Mouse (Mus musculus): ENCODE data around the gene Fam120b. TPM values are rescaled to one million over a fixed set of nuclear protein-coding genes. Genes with fewer than 3 reads are reported as not detected.
"Not testable (repeated sequence)": the region's sequence is repeated elsewhere in the genome, so short reads cannot be mapped to it uniquely, and the experiment has no call there.

The Fam120b gene
- polyA plus RNA-seq, 1 experiment, result 11.5 TPM

- WGBS, result 80% methylated on average over 6 of the region's 6 CpGs
- no peak overlapping the region for H3K4me3 ChIP-seq (replicated peaks; ENCODE audit: extremely low read depth, low read depth, low read length)
- no peak for DNase-seq
Observed at GRCm38 (mm10) chr17:15429451-15429850, 33.4 kb downstream of the Fam120b start.

GRCm38 (mm10) chr17:15429937-15430336 is 33.9 kb downstream of the Fam120b start:
- TF ChIP-seq POLR2A (IDR thresholded peaks at IDR 0.05; ENCODE audit: borderline replicate concordance, extremely low read depth, low read depth, low read length) (no peak), CTCF (IDR thresholded peaks at IDR 0.05; ENCODE audit: insufficient read depth, low read length) (no peak)
- no peaks in the 10 kb centered on the region for H3K4me1 ChIP-seq (ENCODE audit: control insufficient read depth, insufficient read depth, low read length)
- H3K4me3 ChIP-seq (replicated peaks; ENCODE audit: extremely low read depth, low read depth, low read length), result no peak overlapping the region
- 44% methylated on average over 1 of the region's 1 CpGs for WGBS
- DNase-seq, result no peak

More at GRCm38 (mm10) chr17:15429451-15429850, 33.4 kb downstream of the Fam120b start:
- no peak for TF ChIP-seq CTCF (IDR thresholded peaks at IDR 0.05; ENCODE audit: insufficient read depth, low read length)
- no peak for TF ChIP-seq POLR2A (IDR thresholded peaks at IDR 0.05; ENCODE audit: borderline replicate concordance, extremely low read depth, low read depth, low read length)
- H3K4me1 ChIP-seq (ENCODE audit: control insufficient read depth, insufficient read depth, low read length), result no peaks in the 10 kb centered on the region

- TF ChIP-seq POLR2A (IDR thresholded peaks at IDR 0.05; ENCODE audit: borderline replicate concordance, extremely low read depth, low read depth, low read length), result no peak
- TF ChIP-seq CTCF (IDR thresholded peaks at IDR 0.05; ENCODE audit: insufficient read depth, low read length), result no peak
- Histone ChIP-seq H3K4me3 (replicated peaks; ENCODE audit: extremely low read depth, low read depth, low read length) (no peak overlapping the region), H3K4me1 (ENCODE audit: control insufficient read depth, insufficient read depth, low read length) (no peaks in the 10 kb centered on the region)
- 51% methylated on average over 5 of the region's 5 CpGs for WGBS
- DNase-seq, result no peak
Observed at GRCm38 (mm10) chr17:15431021-15431514, 35.1 kb downstream of the Fam120b start.

GRCm38 (mm10) chr17:15431551-15431950 is 35.5 kb downstream of the Fam120b start:
- DNase-seq, result no peak
- TF ChIP-seq CTCF (IDR thresholded peaks at IDR 0.05; ENCODE audit: insufficient read depth, low read length) (no peak), POLR2A (IDR thresholded peaks at IDR 0.05; ENCODE audit: borderline replicate concordance, extremely low read depth, low read depth, low read length) (no peak)
- Histone ChIP-seq H3K4me3 (replicated peaks; ENCODE audit: extremely low read depth, low read depth, low read length) (no peak overlapping the region), H3K4me1 (ENCODE audit: control insufficient read depth, insufficient read depth, low read length) (no peaks in the 10 kb centered on the region)
- 94% methylated on average over 4 of the region's 4 CpGs for WGBS

GRCm38 (mm10) chr17:15432036-15432435 is 36.0 kb downstream of the Fam120b start:
- H3K4me3 ChIP-seq (replicated peaks; ENCODE audit: extremely low read depth, low read depth, low read length), result no peak overlapping the region
- DNase-seq, result no peak
- no peak for TF ChIP-seq POLR2A (IDR thresholded peaks at IDR 0.05; ENCODE audit: borderline replicate concordance, extremely low read depth, low read depth, low read length)
- no peak for TF ChIP-seq CTCF (IDR thresholded peaks at IDR 0.05; ENCODE audit: insufficient read depth, low read length)
- H3K4me1 ChIP-seq (ENCODE audit: control insufficient read depth, insufficient read depth, low read length), result no peaks in the 10 kb centered on the region
- 90% methylated on average over 3 of the region's 3 CpGs for WGBS

GRCm38 (mm10) chr17:15434748-15435147 is 38.7 kb downstream of the Fam120b start:
- TF ChIP-seq CTCF (IDR thresholded peaks at IDR 0.05; ENCODE audit: insufficient read depth, low read length), result no peak
- no peak for TF ChIP-seq POLR2A (IDR thresholded peaks at IDR 0.05; ENCODE audit: borderline replicate concordance, extremely low read depth, low read depth, low read length)
- H3K4me1 ChIP-seq (ENCODE audit: control insufficient read depth, insufficient read depth, low read length), result no peaks in the 10 kb centered on the region
- 64% methylated on average over 3 of the region's 3 CpGs for WGBS
- H3K4me3 ChIP-seq (replicated peaks; ENCODE audit: extremely low read depth, low read depth, low read length), result no peak overlapping the region
- DNase-seq, result no peak

- TF ChIP-seq CTCF (IDR thresholded peaks at IDR 0.05; ENCODE audit: insufficient read depth, low read length), result no peak
- no peak for TF ChIP-seq POLR2A (IDR thresholded peaks at IDR 0.05; ENCODE audit: borderline replicate concordance, extremely low read depth, low read depth, low read length)
- WGBS, result 49% methylated on average over 8 of the region's 8 CpGs
- Histone ChIP-seq H3K4me1 (ENCODE audit: control insufficient read depth, insufficient read depth, low read length) (no peaks in the 10 kb centered on the region), H3K4me3 (replicated peaks; ENCODE audit: extremely low read depth, low read depth, low read length) (no peak overlapping the region)
- no peak for DNase-seq
Observed at GRCm38 (mm10) chr17:15440067-15440462, 44.1 kb downstream of the Fam120b start.

- DNase-seq, result no peak
- WGBS, result 30% methylated on average over 11 of the region's 11 CpGs
- Histone ChIP-seq H3K4me1 (ENCODE audit: control insufficient read depth, insufficient read depth, low read length) (no peaks in the 10 kb centered on the region), H3K4me3 (replicated peaks; ENCODE audit: extremely low read depth, low read depth, low read length) (no peak overlapping the region)
- TF ChIP-seq POLR2A (IDR thresholded peaks at IDR 0.05; ENCODE audit: borderline replicate concordance, extremely low read depth, low read depth, low read length), result no peak
- TF ChIP-seq CTCF (IDR thresholded peaks at IDR 0.05; ENCODE audit: insufficient read depth, low read length), result no peak
Observed at GRCm38 (mm10) chr17:15440463-15441121, 44.6 kb downstream of the Fam120b start.

GRCm38 (mm10) chr17:15445421-15445820 is 49.4 kb downstream of the Fam120b start:
- DNase-seq, result no peak
- WGBS, result 78% methylated on average over 3 of the region's 3 CpGs
- Histone ChIP-seq H3K4me1 (ENCODE audit: control insufficient read depth, insufficient read depth, low read length) (no peaks in the 10 kb centered on the region), H3K4me3 (replicated peaks; ENCODE audit: extremely low read depth, low read depth, low read length) (no peak overlapping the region)
- no peak for TF ChIP-seq CTCF (IDR thresholded peaks at IDR 0.05; ENCODE audit: insufficient read depth, low read length)
- no peak for TF ChIP-seq POLR2A (IDR thresholded peaks at IDR 0.05; ENCODE audit: borderline replicate concordance, extremely low read depth, low read depth, low read length)

GRCm38 (mm10) chr17:15447831-15448230 is 51.8 kb downstream of the Fam120b start:
- TF ChIP-seq POLR2A (IDR thresholded peaks at IDR 0.05; ENCODE audit: borderline replicate concordance, extremely low read depth, low read depth, low read length) (no peak), CTCF (IDR thresholded peaks at IDR 0.05; ENCODE audit: insufficient read depth, low read length) (no peak)
- no peak for DNase-seq
- H3K4me1 ChIP-seq (ENCODE audit: control insufficient read depth, insufficient read depth, low read length), result no peaks in the 10 kb centered on the region
- H3K4me3 ChIP-seq (replicated peaks; ENCODE audit: extremely low read depth, low read depth, low read length), result no peak overlapping the region
- 62% methylated on average over 5 of the region's 5 CpGs for WGBS

- 75% methylated on average over 5 of the region's 6 CpGs for WGBS
- not testable (repeated sequence) for DNase-seq; H3K4me1 ChIP-seq (ENCODE audit: control insufficient read depth, insufficient read depth, low read length); H3K4me3 ChIP-seq (replicated peaks; ENCODE audit: extremely low read depth, low read depth, low read length)
Observed at GRCm38 (mm10) chr17:15449144-15449543, 53.1 kb downstream of the Fam120b start.
